24 mouse cellular contexts compared by ENCODE assay signal in genomic region chr1:180952808-180953207, GRCm38 (mm10). TPM values are rescaled to one million over a fixed set of nuclear protein-coding genes. Genes with fewer than 3 reads are reported as not detected.
DNase-seq lines count a peak whose midpoint lies in the region; ATAC-seq and TF ChIP-seq lines count a peak whose summit lies in the region.
"Had no signal": no experiment of that assay in that cellular context is flagged by ENCODE, and none has a peak within 500 bp of the region (broad histone marks: within the 10 kb centered on the region; RNA-seq: fewer than 3 reads in every experiment).

No protein-coding gene starts in this region.

- 0 out of 2 replicates have a peak, but pooled peaks cover 3% of the 10 kb centered on the region for H3K4me1 ChIP-seq in intestine, embryonic 14.5 days (replicated peaks; ENCODE audit: control insufficient read depth, insufficient read depth, low read length)
- no peaks in the 10 kb centered on the region for H3K4me1 ChIP-seq in intestine, postnatal 0 days (replicated peaks; ENCODE audit: control insufficient read depth, insufficient read depth, low read length)
- peaks cover 5% of the 10 kb centered on the region; the same call in 1 of the 2 replicates for H3K4me1 ChIP-seq in small intestine, adult 2 months (ENCODE audit: control insufficient read depth, insufficient read depth, insufficient read length, low read length)
- no peaks in the 10 kb centered on the region for H3K4me1 ChIP-seq in stomach, postnatal 0 days (replicated peaks; ENCODE audit: control insufficient read depth, insufficient read depth)
- H3K4me1 ChIP-seq: forebrain, embryonic 12.5 days; hindbrain, embryonic 12.5 days had no signal

- H3K4me2 ChIP-seq in intestine, embryonic 14.5 days (ENCODE audit: low read length) = no peak overlapping the region
- H3K4me2 ChIP-seq in intestine, postnatal 0 days (replicated peaks; ENCODE audit: low read depth) = no peak overlapping the region
- no peak overlapping the region for H3K4me2 ChIP-seq in stomach, postnatal 0 days (replicated peaks; ENCODE audit: low read depth)
- H3K4me2 ChIP-seq: embryonic facial prominence, embryonic 13.5 days; forebrain, embryonic 12.5 days; hindbrain, embryonic 12.5 days had no signal

- no peak for TF ChIP-seq CTCF in intestine, postnatal 0 days (IDR thresholded peaks at IDR 0.05; ENCODE audit: low read depth)
- TF ChIP-seq CTCF in small intestine, adult 2 months (IDR thresholded peaks at IDR 0.05; ENCODE audit: extremely low read depth, insufficient read length, insufficient replicate concordance, low read depth, low read length) = no peak
- no peak for TF ChIP-seq CTCF in stomach, postnatal 0 days (IDR thresholded peaks at IDR 0.05; ENCODE audit: low read depth)

- no peak for ATAC-seq in intestine, embryonic 14.5 days (replicated peaks; ENCODE audit: low FRiP score, low TSS enrichment, low read depth)
- ATAC-seq in intestine, postnatal 0 days = no peak
- ATAC-seq in stomach, postnatal 0 days (ENCODE audit: low FRiP score, low TSS enrichment) = 0 out of 2 replicates have a peak, but pooled peaks have one; percentile 13
- no peak for ATAC-seq in activated CD4-positive, CD25-positive, alpha-beta regulatory T cell, adult 4 months
- ATAC-seq: forebrain, embryonic 16.5 days had no signal

- no peaks in the 10 kb centered on the region for H3K27me3 ChIP-seq in intestine, embryonic 14.5 days (replicated peaks; ENCODE audit: control insufficient read depth, insufficient read depth, low read length)
- H3K27me3 ChIP-seq in intestine, postnatal 0 days (replicated peaks; ENCODE audit: control insufficient read depth, insufficient read depth, low read length) = no peaks in the 10 kb centered on the region
- no peaks in the 10 kb centered on the region for H3K27me3 ChIP-seq in small intestine, adult 2 months (ENCODE audit: control insufficient read depth, insufficient read depth, low read length)
- H3K27me3 ChIP-seq in stomach, postnatal 0 days (ENCODE audit: control insufficient read depth, insufficient read depth, low read length) = no peaks in the 10 kb centered on the region
- H3K27me3 ChIP-seq: embryonic facial prominence, embryonic 13.5 days; forebrain, embryonic 12.5 days; hindbrain, embryonic 12.5 days had no signal

- no peak for TF ChIP-seq POLR2A in small intestine, adult 2 months (IDR thresholded peaks at IDR 0.05; ENCODE audit: low read depth, low read length)

- 87% methylated on average over 5 of the region's 5 CpGs for WGBS in intestine, embryonic 14.5 days
- WGBS in intestine, postnatal 0 days = 73% methylated on average over 5 of the region's 5 CpGs
- 26% methylated on average over 5 of the region's 5 CpGs for WGBS in small intestine, adult 2 months
- WGBS in stomach, postnatal 0 days = 50% methylated on average over 5 of the region's 5 CpGs

- no peak overlapping the region for H3K4me3 ChIP-seq in intestine, embryonic 14.5 days (ENCODE audit: low read depth, low read length)
- H3K4me3 ChIP-seq in intestine, postnatal 0 days (ENCODE audit: low read depth, low read length) = no peak overlapping the region
- no peak overlapping the region for H3K4me3 ChIP-seq in small intestine, adult 2 months (ENCODE audit: low read depth, low read length)
- H3K4me3 ChIP-seq in stomach, postnatal 0 days (ENCODE audit: low read depth, low read length) = no peak overlapping the region
- H3K4me3 ChIP-seq: embryonic facial prominence, embryonic 13.5 days; forebrain, embryonic 12.5 days; hindbrain, embryonic 12.5 days had no signal

- H3K36me3 ChIP-seq in intestine, embryonic 14.5 days (ENCODE audit: control insufficient read depth, insufficient read depth, low read length) = peaks cover 59% of the 10 kb centered on the region
- peaks cover 64% of the 10 kb centered on the region for H3K36me3 ChIP-seq in intestine, postnatal 0 days (ENCODE audit: control insufficient read depth, insufficient read depth)
- peaks cover 38% of the 10 kb centered on the region for H3K36me3 ChIP-seq in small intestine, adult 2 months (ENCODE audit: control insufficient read depth, insufficient read depth, low read length)
- peaks cover 44% of the 10 kb centered on the region for H3K36me3 ChIP-seq in stomach, postnatal 0 days (ENCODE audit: control insufficient read depth, insufficient read depth, low read length)
- H3K36me3 ChIP-seq: forebrain, embryonic 12.5 days; hindbrain, embryonic 12.5 days had no signal

- DNase-seq in intestine, embryonic 14.5 days (ENCODE audit: low spot score) = no peak
- peak; percentile 29 for DNase-seq in right cerebral cortex, adult 18-20 months
- no peak for DNase-seq in right cerebral cortex, postnatal 10 days (ENCODE audit: low spot score in 2 of 2)
- DNase-seq in stomach, postnatal 0 days (ENCODE audit: low spot score) = no peak
- DNase-seq in left cerebral cortex, adult 18-20 months (ENCODE audit: low spot score in 2 of 2) = no peak
- DNase-seq: adrenal gland, postnatal 14 days; cerebellum, adult 18-20 months; cerebellum, adult 9-11 months; cerebellum, postnatal 36 days; gastrocnemius, postnatal 14 days; heart, postnatal 10 days; heart, postnatal 4 days had no signal

- peak overlapping the region; percentile 67; the same call in 1 of the 2 replicates for H3K27ac ChIP-seq in intestine, embryonic 14.5 days (ENCODE audit: low read depth)
- H3K27ac ChIP-seq in intestine, postnatal 0 days (ENCODE audit: low read depth, low read length) = no peak overlapping the region
- peak overlapping the region; percentile 47 for H3K27ac ChIP-seq in small intestine, adult 2 months (ENCODE audit: insufficient read depth, low read depth, low read length)
- peak overlapping the region; percentile 76 for H3K27ac ChIP-seq in stomach, postnatal 0 days (replicated peaks)
- H3K27ac ChIP-seq: forebrain, embryonic 12.5 days; hindbrain, embryonic 12.5 days had no signal

- H3K9ac ChIP-seq in intestine, embryonic 14.5 days (ENCODE audit: low read length) = no peak overlapping the region
- no peak overlapping the region for H3K9ac ChIP-seq in intestine, postnatal 0 days (ENCODE audit: low read depth, low read length)
- no peak overlapping the region for H3K9ac ChIP-seq in stomach, postnatal 0 days (ENCODE audit: low read length)
- H3K9ac ChIP-seq: embryonic facial prominence, embryonic 13.5 days; forebrain, embryonic 12.5 days; hindbrain, embryonic 12.5 days had no signal

- H3K9me3 ChIP-seq in intestine, embryonic 14.5 days (ENCODE audit: control insufficient read depth, low read length) = no peaks in the 10 kb centered on the region
- H3K9me3 ChIP-seq in intestine, postnatal 0 days (ENCODE audit: control insufficient read depth) = no peaks in the 10 kb centered on the region
- no peaks in the 10 kb centered on the region for H3K9me3 ChIP-seq in stomach, postnatal 0 days (ENCODE audit: control insufficient read depth, low read length)
- H3K9me3 ChIP-seq: embryonic facial prominence, embryonic 13.5 days; forebrain, embryonic 12.5 days; hindbrain, embryonic 12.5 days had no signal

- no peak for TF ChIP-seq EP300 in stomach, postnatal 0 days (optimal IDR thresholded peaks at IDR 0.05)

RNA-seq across cellular contexts. Expression of gene Tmem63a, which starts 10.7 kb away (rescaled TPM):
- polyA plus RNA-seq in intestine, embryonic 14.5 days (2014; fragmentation: Nextera tagmentation; extraction: Ambion mirVana) = 14.2 and 14.8 TPM in 2 replicates
- 9.5 and 10.2 TPM in 2 replicates for polyA plus RNA-seq in intestine, postnatal 0 days (2015; fragmentation: Nextera tagmentation; extraction: Ambion mirVana)
- 23.5 and 31.9 TPM in 2 replicates for polyA plus RNA-seq in small intestine, adult 2 months (2012; rRNA removed)
- polyA plus RNA-seq in stomach, postnatal 0 days (2015; fragmentation: Nextera tagmentation; extraction: Ambion mirVana) = 35.2 and 36.7 TPM in 2 replicates
- polyA plus RNA-seq in activated CD4-positive, CD25-positive, alpha-beta regulatory T cell, adult 4 months (2017; shearing (Covaris generic)) = 10 to 100 TPM; 13.5 to 13.7 TPM
- 10 to 100 TPM; 15.5 to 19.4 TPM for total RNA-seq in left cerebral cortex, adult 18-20 months (2021)

RNA-seq across cellular contexts. Expression of gene Lefty1, which starts 18.0 kb away (rescaled TPM):
- polyA plus RNA-seq in intestine, embryonic 14.5 days (2014; fragmentation: Nextera tagmentation; extraction: Ambion mirVana) = 1.7 and 2.1 TPM in 2 replicates
- polyA plus RNA-seq in intestine, postnatal 0 days (2015; fragmentation: Nextera tagmentation; extraction: Ambion mirVana) = 0.90 and 1.3 TPM in 2 replicates
- 6.3 and 7.1 TPM in 2 replicates for polyA plus RNA-seq in small intestine, adult 2 months (2012; rRNA removed)
- polyA plus RNA-seq in stomach, postnatal 0 days (2015; fragmentation: Nextera tagmentation; extraction: Ambion mirVana) = 6.1 TPM in 2 replicates
- not detected for polyA plus RNA-seq in activated CD4-positive, CD25-positive, alpha-beta regulatory T cell, adult 4 months (2017; shearing (Covaris generic))
- total RNA-seq in left cerebral cortex, adult 18-20 months (2021) = under 1 TPM; 0.21 to 0.91 TPM
- total RNA-seq: granulocyte monocyte progenitor cell, adult 5-6 weeks had no signal

RNA-seq across cellular contexts. Expression of gene Pycr2, which starts 48.7 kb away (rescaled TPM):
- polyA plus RNA-seq in intestine, embryonic 14.5 days (2014; fragmentation: Nextera tagmentation; extraction: Ambion mirVana) = 82.1 and 86.5 TPM in 2 replicates
- 24.5 and 26.3 TPM in 2 replicates for polyA plus RNA-seq in intestine, postnatal 0 days (2015; fragmentation: Nextera tagmentation; extraction: Ambion mirVana)
- 21.8 and 23.2 TPM in 2 replicates for polyA plus RNA-seq in small intestine, adult 2 months (2012; rRNA removed)
- 62.6 and 63.7 TPM in 2 replicates for polyA plus RNA-seq in stomach, postnatal 0 days (2015; fragmentation: Nextera tagmentation; extraction: Ambion mirVana)
- polyA plus RNA-seq in activated CD4-positive, CD25-positive, alpha-beta regulatory T cell, adult 4 months (2017; shearing (Covaris generic)) = 10 to 100 TPM; 44.3 to 45.6 TPM
- total RNA-seq in left cerebral cortex, adult 18-20 months (2021) = 10 to 100 TPM; 28.9 to 29.4 TPM

RNA-seq across cellular contexts. Expression of gene Lefty2, which starts 59.9 kb away (rescaled TPM):
- polyA plus RNA-seq in intestine, embryonic 14.5 days (2014; fragmentation: Nextera tagmentation; extraction: Ambion mirVana) = 0.18 TPM in 1 of 2 replicates, not detected in the other
- not detected in 2 replicates for polyA plus RNA-seq in intestine, postnatal 0 days (2015; fragmentation: Nextera tagmentation; extraction: Ambion mirVana)
- not detected in 2 replicates for polyA plus RNA-seq in small intestine, adult 2 months (2012; rRNA removed)
- 0.13 and 0.15 TPM in 2 replicates for polyA plus RNA-seq in stomach, postnatal 0 days (2015; fragmentation: Nextera tagmentation; extraction: Ambion mirVana)
- not detected for polyA plus RNA-seq in activated CD4-positive, CD25-positive, alpha-beta regulatory T cell, adult 4 months (2017; shearing (Covaris generic))
- total RNA-seq in left cerebral cortex, adult 18-20 months (2021) = under 1 TPM; 0.21 to 0.33 TPM
- total RNA-seq: gastrocnemius, adult 18-20 months; gastrocnemius, postnatal 14 days; granulocyte monocyte progenitor cell, adult 5-6 weeks; heart, postnatal 4 days; MEL had no signal
- polyA plus RNA-seq: C2C12; heart, embryonic 14.5 days had no signal
